Mouse (Mus musculus): ENCODE results near the gene Pced1a. TPM values are rescaled to one million over a fixed set of nuclear protein-coding genes. Genes with fewer than 3 reads are reported as not detected.
"Not testable (repeated sequence)": the region's sequence is repeated elsewhere in the genome, so short reads cannot be mapped to it uniquely, and the experiment has no call there.

The Pced1a gene
- polyA plus RNA-seq, 1 experiment from 2014 or later, result 13.4 TPM

DNA sequence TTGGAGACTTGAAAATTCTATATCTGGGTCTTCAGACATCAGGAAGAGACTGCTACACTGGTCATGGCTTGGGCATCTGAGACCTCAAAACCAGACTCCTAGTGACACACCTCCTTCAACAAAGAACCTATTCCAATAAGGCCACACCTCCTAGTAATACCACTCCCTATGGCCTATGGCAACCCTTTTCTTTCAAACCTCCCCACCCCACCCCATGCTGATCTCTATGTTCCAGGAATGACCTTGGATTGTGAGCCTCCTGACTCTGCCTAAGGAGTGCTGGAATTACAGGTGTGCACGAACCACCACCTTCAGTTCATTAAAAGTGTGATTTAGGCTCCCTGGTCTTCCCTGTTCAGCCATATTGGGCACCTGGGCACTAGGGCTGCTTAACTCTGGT is 24.5 kb downstream of the Pced1a start:
- WGBS, result 85% methylated on average over 1 of the region's 1 CpGs
- no peak overlapping the region for H3K4me2 ChIP-seq
- no peaks in the 10 kb centered on the region for H3K36me3 ChIP-seq (replicated peaks)
- H3K4me3 ChIP-seq, result no peak overlapping the region
- H3K9ac ChIP-seq, result no peak overlapping the region
- no peak for ATAC-seq (replicated peaks)
- H3K4me1 ChIP-seq, result peaks cover 15% of the 10 kb centered on the region
- H3K27ac ChIP-seq, result no peak overlapping the region
- no peaks in the 10 kb centered on the region for H3K9me3 ChIP-seq
- peaks cover 7% of the 10 kb centered on the region; the same call in 1 of the 2 replicates for H3K27me3 ChIP-seq (replicated peaks)

DNA sequence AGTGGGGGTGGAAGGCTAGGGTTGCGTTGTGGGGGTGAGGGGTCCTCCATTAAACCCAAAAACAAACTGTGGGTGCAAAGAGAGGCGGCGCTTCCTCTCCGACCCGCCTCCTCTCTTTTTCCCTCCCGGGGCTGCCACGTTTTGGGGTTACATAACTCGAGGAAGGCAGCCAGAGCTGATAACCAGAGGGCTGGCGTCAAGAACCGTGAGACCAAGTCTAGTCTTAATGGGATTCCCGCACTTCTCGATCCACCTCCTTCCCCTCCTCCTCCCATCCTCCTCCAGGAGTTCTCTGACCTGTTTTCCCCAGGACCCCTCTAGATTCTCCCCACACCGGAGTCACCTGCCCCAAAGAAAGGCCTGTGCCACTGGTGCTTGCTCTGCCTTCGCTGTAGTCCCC is 26.4 kb downstream of the Pced1a start:
- Histone ChIP-seq H3K4me2 (peak overlapping the region; percentile 95), H3K9ac (no peak overlapping the region), H3K36me3 (replicated peaks) (no peaks in the 10 kb centered on the region), H3K27ac (no peak overlapping the region), H3K4me1 (peaks cover 15% of the 10 kb centered on the region), H3K9me3 (no peaks in the 10 kb centered on the region), H3K4me3 (peak overlapping the region; percentile 48; the same call in 1 of the 2 replicates), H3K27me3 (replicated peaks) (peaks cover 7% of the 10 kb centered on the region; the same call in 1 of the 2 replicates)
- ATAC-seq (replicated peaks), result no peak
- 21% methylated on average over 14 of the region's 14 CpGs for WGBS

DNA sequence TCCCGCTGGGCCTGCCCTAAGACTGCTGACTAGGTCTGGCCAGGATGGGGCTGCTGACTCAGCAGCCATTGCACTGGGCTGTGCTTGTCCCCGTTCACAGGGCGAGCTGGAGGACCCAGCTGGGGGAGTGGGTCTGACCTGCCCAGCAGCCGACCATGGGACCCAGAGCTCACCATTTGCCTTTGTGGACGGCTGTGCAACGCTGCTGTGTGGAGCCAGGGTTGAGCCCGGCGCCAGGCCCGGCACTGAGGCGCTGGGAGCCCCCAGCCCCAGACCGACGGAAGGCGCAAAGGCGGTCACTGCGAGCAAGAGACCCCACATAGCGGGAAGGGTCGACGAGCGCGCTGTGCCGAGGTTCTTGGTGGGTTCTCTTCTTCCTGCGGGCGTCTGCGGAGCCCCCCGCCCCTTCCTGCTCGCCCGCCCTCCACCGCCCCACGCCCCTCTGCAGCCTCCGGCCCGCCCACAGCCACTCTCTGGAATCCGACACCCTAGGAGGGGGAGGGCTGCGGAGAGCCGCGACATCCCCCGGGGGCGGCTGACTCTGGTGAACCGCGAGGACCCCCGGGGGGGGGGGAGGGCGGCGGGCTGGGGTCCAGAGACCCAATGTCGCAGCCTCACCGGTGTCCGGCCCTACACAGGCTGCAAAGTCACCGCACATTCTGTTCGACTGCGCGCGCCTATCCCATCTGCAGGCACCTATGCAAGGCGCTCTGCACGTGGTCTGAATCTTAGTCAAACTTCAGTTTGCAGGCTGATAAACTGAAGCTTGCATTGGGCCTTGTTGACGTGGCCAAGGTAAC is 27.1 kb downstream of the Pced1a start, which contains the start of gene Cpxm1:
Gene Cpxm1 (minus strand): TSS at position 389 of the 800 bp plus-strand sequence.
- peak within 1 kb of the TSS; percentile 50 for H3K9ac ChIP-seq
- no peaks in the 10 kb centered on the region for H3K36me3 ChIP-seq (replicated peaks)
- H3K9me3 ChIP-seq, result no peaks in the 10 kb centered on the region
- H3K27ac ChIP-seq, result no peak within 1 kb of the TSS; the same call in 1 of the 2 replicates
- peaks cover 7% of the 10 kb centered on the region; the same call in 1 of the 2 replicates for H3K27me3 ChIP-seq (replicated peaks)
- H3K4me3 ChIP-seq, result peak within 1 kb of the TSS; percentile 48
- WGBS, result 0% methylated on average over 50 of the region's 53 CpGs
- peak; percentile 86 for ATAC-seq (replicated peaks)
- peak within 1 kb of the TSS; percentile 95 for H3K4me2 ChIP-seq
- peaks cover 15% of the 10 kb centered on the region for H3K4me1 ChIP-seq

DNA sequence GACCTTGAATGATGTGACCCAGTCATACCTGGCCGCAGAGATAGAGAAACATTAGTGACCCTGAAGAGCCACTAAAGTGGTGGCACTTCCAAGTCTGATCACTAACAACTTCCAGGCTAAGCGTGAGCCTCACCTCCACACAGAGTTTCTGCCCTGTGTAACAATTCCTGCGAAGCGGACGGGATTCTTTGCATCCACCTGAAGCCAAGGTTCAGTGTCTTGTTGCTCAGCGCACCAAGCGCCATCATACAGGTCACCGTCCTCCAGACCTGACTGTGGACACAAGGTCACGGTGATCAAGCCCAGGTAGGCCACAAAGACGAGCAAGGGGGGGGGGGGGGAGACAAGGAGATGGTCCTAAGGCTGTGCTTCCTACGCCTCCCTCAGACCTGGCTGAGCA is 28.8 kb downstream of the Pced1a start:
- Histone ChIP-seq H3K27me3 (replicated peaks) (peaks cover 7% of the 10 kb centered on the region; the same call in 1 of the 2 replicates), H3K4me2 (no peak overlapping the region), H3K36me3 (replicated peaks) (no peaks in the 10 kb centered on the region), H3K9ac (no peak overlapping the region), H3K4me3 (no peak overlapping the region), H3K4me1 (peaks cover 15% of the 10 kb centered on the region), H3K9me3 (no peaks in the 10 kb centered on the region), H3K27ac (no peak overlapping the region)
- no peak for ATAC-seq (replicated peaks)
- 93% methylated on average over 11 of the region's 11 CpGs for WGBS

DNA sequence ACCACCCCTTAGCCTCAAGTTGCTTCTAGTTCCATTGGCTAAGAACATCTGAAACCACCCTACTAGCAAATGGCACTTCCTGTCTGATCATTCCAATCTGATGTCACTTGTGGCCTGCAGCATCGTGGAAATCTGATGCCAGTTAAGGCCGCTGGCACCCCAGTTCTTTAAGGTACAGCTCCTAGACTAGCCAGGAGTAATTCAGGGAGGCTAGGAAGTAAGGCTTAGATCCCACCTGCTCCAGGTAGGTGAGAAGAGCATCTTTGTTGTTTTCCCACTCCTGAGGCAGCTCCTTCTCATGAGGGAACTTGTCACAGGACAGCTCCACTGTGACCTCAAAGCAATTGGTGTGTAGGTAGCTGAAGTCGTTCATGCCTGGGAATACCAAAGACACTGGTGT is 31.7 kb downstream of the Pced1a start:
- Histone ChIP-seq H3K27ac (no peak overlapping the region), H3K4me2 (no peak overlapping the region), H3K4me1 (peaks cover 12% of the 10 kb centered on the region), H3K27me3 (replicated peaks) (no peaks in the 10 kb centered on the region), H3K4me3 (no peak overlapping the region), H3K9ac (no peak overlapping the region), H3K36me3 (replicated peaks) (no peaks in the 10 kb centered on the region), H3K9me3 (no peaks in the 10 kb centered on the region)
- 87% methylated on average over 3 of the region's 3 CpGs for WGBS
- no peak for ATAC-seq (replicated peaks)

GRCm38 (mm10) chr2:130390993-130391625 is 33.4 kb downstream of the Pced1a start:
- WGBS, result 87% methylated on average over 11 of the region's 11 CpGs
- Histone ChIP-seq H3K27me3 (replicated peaks) (no peaks in the 10 kb centered on the region), H3K4me3 (no peak overlapping the region), H3K27ac (no peak overlapping the region), H3K4me1 (no peaks in the 10 kb centered on the region), H3K9ac (no peak overlapping the region), H3K9me3 (no peaks in the 10 kb centered on the region), H3K36me3 (replicated peaks) (no peaks in the 10 kb centered on the region), H3K4me2 (no peak overlapping the region)
- no peak for ATAC-seq (replicated peaks)

DNA sequence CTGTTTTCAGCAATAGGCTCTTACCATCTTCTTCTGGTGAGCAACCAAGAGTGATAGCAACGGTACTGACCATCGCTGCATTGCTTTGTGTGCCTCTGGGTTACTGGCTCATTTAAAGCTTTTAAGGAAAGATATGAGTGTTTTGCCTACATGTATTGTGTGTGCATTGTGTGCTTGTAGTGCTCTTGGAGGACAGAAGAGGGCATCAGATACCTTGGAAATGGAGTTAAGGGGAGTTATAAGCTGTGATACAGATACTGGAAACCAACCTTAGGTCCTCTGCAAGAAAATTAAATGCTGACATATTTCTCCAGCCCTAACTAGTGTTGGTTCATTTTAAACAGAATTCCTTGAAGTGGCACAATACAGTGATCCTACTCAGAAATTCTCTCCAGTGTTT is 35.7 kb downstream of the Pced1a start:
- Histone ChIP-seq H3K27ac (no peak overlapping the region), H3K9ac (no peak overlapping the region), H3K36me3 (replicated peaks) (no peaks in the 10 kb centered on the region), H3K27me3 (replicated peaks) (no peaks in the 10 kb centered on the region), H3K9me3 (no peaks in the 10 kb centered on the region), H3K4me3 (no peak overlapping the region), H3K4me2 (no peak overlapping the region), H3K4me1 (no peaks in the 10 kb centered on the region)
- WGBS, result 85% methylated on average over 2 of the region's 2 CpGs
- ATAC-seq (replicated peaks), result no peak

GRCm38 (mm10) chr2:130386212-130386611 is 38.3 kb downstream of the Pced1a start:
- H3K4me1 ChIP-seq, result no peaks in the 10 kb centered on the region
- no peaks in the 10 kb centered on the region for H3K9me3 ChIP-seq
- H3K9ac ChIP-seq, result no peak overlapping the region
- H3K27me3 ChIP-seq (replicated peaks), result no peaks in the 10 kb centered on the region
- ATAC-seq (replicated peaks), result no peak
- H3K4me3 ChIP-seq, result no peak overlapping the region
- no peaks in the 10 kb centered on the region for H3K36me3 ChIP-seq (replicated peaks)
- WGBS, result 48% methylated on average over 1 of the region's 1 CpGs
- H3K27ac ChIP-seq, result no peak overlapping the region
- no peak overlapping the region for H3K4me2 ChIP-seq

DNA sequence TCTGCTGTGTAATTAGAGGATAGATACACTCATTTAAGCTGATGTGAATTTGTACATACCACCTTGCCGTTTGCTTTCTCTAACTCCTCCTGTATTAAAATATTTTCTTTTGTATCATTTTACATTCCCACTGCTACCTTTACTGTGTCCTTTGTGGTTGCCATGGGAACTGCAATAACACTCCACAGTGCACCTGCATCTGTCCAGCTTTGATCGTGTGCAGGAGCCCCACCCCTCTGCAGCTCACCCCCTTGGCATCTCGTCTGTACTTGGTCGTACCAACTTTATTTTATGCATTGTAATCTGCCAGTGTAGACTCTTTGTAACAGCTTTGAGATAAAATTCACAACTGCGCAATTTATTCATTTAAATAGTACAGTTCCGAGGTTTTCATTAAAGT is 40.6 kb downstream of the Pced1a start:
- Histone ChIP-seq H3K4me1 (no peaks in the 10 kb centered on the region), H3K4me2 (no peak overlapping the region), H3K27ac (no peak overlapping the region), H3K9me3 (no peaks in the 10 kb centered on the region), H3K36me3 (replicated peaks) (no peaks in the 10 kb centered on the region), H3K9ac (no peak overlapping the region), H3K27me3 (replicated peaks) (no peaks in the 10 kb centered on the region), H3K4me3 (no peak overlapping the region)
- ATAC-seq (replicated peaks), result peak; percentile 54; the same call in 1 of the 2 replicates
- WGBS, result 69% methylated on average over 6 of the region's 6 CpGs

DNA sequence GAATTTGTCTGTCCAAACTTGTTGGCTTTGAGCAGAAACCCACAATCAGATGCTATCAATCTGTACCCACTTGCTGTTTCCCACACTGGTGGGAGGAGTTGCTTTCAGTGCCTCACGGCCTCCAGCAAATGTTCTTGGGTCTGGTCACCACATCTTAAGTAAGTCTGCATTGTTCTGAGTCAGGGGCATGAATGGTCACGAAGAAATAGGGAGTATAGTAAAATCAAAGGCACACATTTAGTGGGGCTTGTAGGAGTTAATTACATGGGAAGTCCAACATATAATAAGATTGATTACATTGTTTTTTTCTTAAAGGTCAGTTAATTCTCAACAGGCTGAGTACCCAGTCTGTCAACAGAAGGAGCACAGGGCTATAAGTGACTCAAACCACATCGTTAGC is 41.3 kb downstream of the Pced1a start:
- Histone ChIP-seq H3K4me2 (no peak overlapping the region), H3K9me3 (no peaks in the 10 kb centered on the region), H3K4me1 (no peaks in the 10 kb centered on the region), H3K4me3 (no peak overlapping the region), H3K27ac (no peak overlapping the region), H3K36me3 (replicated peaks) (no peaks in the 10 kb centered on the region), H3K9ac (no peak overlapping the region), H3K27me3 (replicated peaks) (no peaks in the 10 kb centered on the region)
- ATAC-seq (replicated peaks), result no peak
- WGBS, result 47% methylated on average over 3 of the region's 3 CpGs

DNA sequence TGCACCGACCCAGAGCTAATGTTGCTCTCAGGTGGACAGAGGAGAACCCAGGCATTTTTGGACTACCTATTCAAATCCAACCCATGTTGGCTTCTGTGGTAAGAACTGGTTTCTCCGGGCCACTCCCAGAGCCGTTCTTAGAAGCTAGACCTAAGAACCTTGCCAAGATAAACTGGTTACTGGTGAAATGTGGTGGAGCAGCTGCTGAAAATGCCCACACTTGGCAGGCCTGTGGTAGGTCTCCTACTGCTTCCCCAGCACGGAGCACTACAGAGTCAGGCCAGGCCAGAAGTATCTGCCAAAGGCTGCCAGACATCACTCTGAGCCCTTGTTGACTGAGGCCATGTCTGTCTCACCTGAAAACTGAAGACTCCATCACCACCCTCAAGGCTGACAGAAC is 49.5 kb downstream of the Pced1a start:
- H3K4me3 ChIP-seq, result no peak overlapping the region
- WGBS, result 78% methylated on average over 4 of the region's 4 CpGs

GRCm38 (mm10) chr2:130373026-130373425 is 51.5 kb downstream of the Pced1a start:
- H3K4me1 ChIP-seq; H3K4me3 ChIP-seq; H3K27me3 ChIP-seq (replicated peaks); ATAC-seq (replicated peaks); H3K27ac ChIP-seq; H3K9ac ChIP-seq; H3K4me2 ChIP-seq; H3K9me3 ChIP-seq; H3K36me3 ChIP-seq (replicated peaks): not testable (repeated sequence)
- 41% methylated on average over 1 of the region's 1 CpGs for WGBS

More for the DNA sequence above, 49.5 kb downstream of the Pced1a start:
- Histone ChIP-seq H3K9me3 (no peaks in the 10 kb centered on the region), H3K27ac (no peak overlapping the region), H3K9ac (no peak overlapping the region), H3K27me3 (replicated peaks) (no peaks in the 10 kb centered on the region), H3K4me2 (no peak overlapping the region), H3K36me3 (replicated peaks) (no peaks in the 10 kb centered on the region), H3K4me1 (no peaks in the 10 kb centered on the region)
- no peak for ATAC-seq (replicated peaks)

Data from midbrain, embryonic 15.5 days (tissue).